Mouse (Mus musculus) CH12.LX (cell line): ENCODE measurements around the gene Reps1. TPM values are rescaled to one million over a fixed set of nuclear protein-coding genes. Genes with fewer than 3 reads are reported as not detected.

ENCODE experiments used
- DNase-seq: peaks from one replicate; pipeline ENCODE4 v3.0.0-alpha.2; 2013; ENCODE audit errors: extremely low read depth
- H3K27ac ChIP-seq: 2 replicates; pipeline ENCODE4 v1.5.1; 2012; ENCODE audit warnings: low read depth, mild to moderate bottlenecking, control low read depth, moderate library complexity; ENCODE audit not compliant: insufficient read depth
- H3K27me3 ChIP-seq: replicated peaks from 2 replicates; pipeline ENCODE3; 2012; ENCODE audit warnings: inconsistent platforms
- H3K36me3 ChIP-seq, 2 experiments: replicated peaks in 1 of 2; 2 replicates each; pipeline versions ENCODE3 to v1.6.1; 2012; ENCODE audit warnings: inconsistent platforms in 1 of 2, low read length in 1 of 2, mild to moderate bottlenecking in 1 of 2, mixed read lengths in 1 of 2, moderate library complexity in 1 of 2; ENCODE audit not compliant: control insufficient read depth in 1 of 2, insufficient read depth in 1 of 2
- H3K4me1 ChIP-seq, 2 experiments: 2 replicates each; pipeline ENCODE4 v1.6.1; 2012; ENCODE audit warnings: inconsistent platforms in 1 of 2, moderate library complexity in 1 of 2; ENCODE audit not compliant: insufficient read depth in 2 of 2, control insufficient read depth in 1 of 2
- H3K4me2 ChIP-seq: 2 replicates; pipeline ENCODE4 v1.6.1; 2012; ENCODE audit warnings: low read depth, mild to moderate bottlenecking, control low read depth; ENCODE audit not compliant: poor library complexity, insufficient read depth, severe bottlenecking
- H3K4me3 ChIP-seq, 3 experiments: fragments of 150-350 bp in 1 of 3; sonication (generic) in 1 of 3; replicated peaks in 1 of 3; 2 replicates each; pipeline versions ENCODE3 to v1.5.1; 2011 to 2012; ENCODE audit warnings: low read depth in 2 of 3, low read length in 2 of 3, mild to moderate bottlenecking in 2 of 3, moderate library complexity in 2 of 3, control low read depth in 1 of 3, improper control_type of control experiment in 1 of 3, inconsistent platforms in 1 of 3, mixed read lengths in 1 of 3; ENCODE audit not compliant: poor library complexity in 1 of 3
- H3K79me2 ChIP-seq: replicated peaks from 2 replicates; pipeline ENCODE4 v1.6.1; 2012; ENCODE audit warnings: mild to moderate bottlenecking, moderate library complexity; ENCODE audit not compliant: control insufficient read depth, poor library complexity, insufficient read depth, severe bottlenecking; ENCODE audit errors: extremely low read depth
- H3K9ac ChIP-seq: 2 replicates; pipeline ENCODE4 v1.6.1; 2012; ENCODE audit warnings: low read depth, mild to moderate bottlenecking, control low read depth, moderate library complexity; ENCODE audit not compliant: insufficient read depth
- H3K9me3 ChIP-seq: replicated peaks from 2 replicates; pipeline ENCODE3; 2012; ENCODE audit warnings: low read length, inconsistent platforms, mixed read lengths
- BHLHE40 ChIP-seq: IDR thresholded peaks from 2 replicates; pipeline ENCODE4 v1.6.1; 2011; ENCODE audit warnings: mild to moderate bottlenecking, low read depth, low read length, improper control_type of control experiment
- CHD1 ChIP-seq: IDR thresholded peaks from 2 replicates; pipeline ENCODE4 v1.6.1; 2012; ENCODE audit warnings: low read depth, low read length, improper control_type of control experiment, inconsistent platforms
- CTCF ChIP-seq, 2 experiments: IDR thresholded peaks in 1 of 2; conservative IDR thresholded peaks in 1 of 2; 2 replicates each; pipeline ENCODE4 v1.5.1; 2011 to 2012; ENCODE audit warnings: low read depth in 2 of 2, low read length in 2 of 2, improper control_type of control experiment in 1 of 2, inconsistent platforms in 1 of 2, mild to moderate bottlenecking in 1 of 2, moderate library complexity in 1 of 2
- ETS1 ChIP-seq: conservative IDR thresholded peaks from 2 replicates; pipeline ENCODE4 v1.6.1; 2012; ENCODE audit warnings: low read depth, mild to moderate bottlenecking, inconsistent platforms, low read length, improper control_type of control experiment, moderate library complexity
- KAT2A ChIP-seq: IDR thresholded peaks from 2 replicates; pipeline ENCODE4 v1.6.1; 2012; ENCODE audit warnings: low read length, improper control_type of control experiment, inconsistent platforms; ENCODE audit not compliant: insufficient replicate concordance
- MAX ChIP-seq: IDR thresholded peaks from 2 replicates; pipeline ENCODE4 v1.6.1; 2011; ENCODE audit warnings: low read length, improper control_type of control experiment
- MAZ ChIP-seq: IDR thresholded peaks from 2 replicates; pipeline ENCODE4 v1.6.1; 2012; ENCODE audit warnings: low read depth, mild to moderate bottlenecking, inconsistent platforms, low read length, improper control_type of control experiment, moderate library complexity
- NRF1 ChIP-seq: IDR thresholded peaks from 2 replicates; pipeline ENCODE4 v1.6.1; 2014; ENCODE audit warnings: low read depth, mild to moderate bottlenecking, inconsistent platforms, low read length, improper control_type of control experiment, moderate library complexity
- PAX5 ChIP-seq: IDR thresholded peaks from 2 replicates; pipeline ENCODE4 v1.6.1; 2012; ENCODE audit warnings: low read length, inconsistent platforms, mixed read lengths
- RCOR1 ChIP-seq: conservative IDR thresholded peaks from 2 replicates; pipeline ENCODE4 v1.6.1; 2012; ENCODE audit warnings: low read depth, mild to moderate bottlenecking, inconsistent platforms, low read length, improper control_type of control experiment
- SMC3 ChIP-seq: IDR thresholded peaks from 2 replicates; pipeline ENCODE4 v1.6.1; 2011; ENCODE audit warnings: low read depth, low read length, improper control_type of control experiment
- UBTF ChIP-seq: IDR thresholded peaks from 2 replicates; pipeline ENCODE4 v1.6.1; 2012; ENCODE audit warnings: low read depth, mild to moderate bottlenecking, inconsistent platforms, low read length, improper control_type of control experiment, moderate library complexity
- ZKSCAN1 ChIP-seq: IDR thresholded peaks from 2 replicates; pipeline ENCODE4 v1.6.1; 2012; ENCODE audit warnings: low read depth, inconsistent platforms, low read length, improper control_type of control experiment, borderline replicate concordance
- ZNF384 ChIP-seq: IDR thresholded peaks from 2 replicates; pipeline ENCODE4 v1.6.1; 2012; ENCODE audit warnings: low read depth, low read length, improper control_type of control experiment, inconsistent platforms
- dilution Hi-C: fragments of 300-500 bp; cut with MboI; formaldehyde crosslinking; loops from 2 replicates; pipeline ENCODE4 v1.14.3; 2020; ENCODE audit warnings: low sequenced_read_pairs; ENCODE audit not compliant: extremely low pct_unique_long_range_greater_than_20kb, extremely low pct_ligation_motif_present
- in situ Hi-C: fragments of 300-500 bp; cut with MboI; formaldehyde crosslinking; loops from 3 replicates; pipeline ENCODE4 v1.14.3; 2019; ENCODE audit warnings: low sequenced_read_pairs, low pct_ligation_motif_present, low pct_unique_long_range_greater_than_20kb, mixed read lengths
- polyA plus RNA-seq: library from polyadenylated mRNA; unstranded; fragments of >175 nt; gene quantifications from 2 replicates; pipeline ENCODE4 v1.2.1, GENCODE M21; 2012; ENCODE audit warnings: low read depth; ENCODE audit not compliant: insufficient read length
- total RNA-seq, 2 experiments: library from RNA; depleted of rRNA; stranded (reverse); fragments of 300-350 nt in 1 of 2; fragments of >200 nt in 1 of 2; gene quantifications; 2 replicates each; pipeline ENCODE4 v1.2.3; 2012 to 2014

The Reps1 gene
- total and polyA plus RNA-seq, 3 experiments: 34.4 to 61.5 (median 37.9) TPM

- Histone ChIP-seq H3K79me2 (peaks cover 41% of the 10 kb centered on the region), H3K9ac (no peak overlapping the region), H3K4me3 (no peak overlapping the region), H3K4me1 (peaks cover 0 to 31% of the 10 kb centered on the region in 2 experiments; a peak in 2 of 4 replicates), H3K36me3 (peaks cover 0 to 17% of the 10 kb centered on the region in 2 experiments), H3K27me3 (no peaks in the 10 kb centered on the region), H3K9me3 (no peaks in the 10 kb centered on the region), H3K4me2 (no peak overlapping the region), H3K27ac (no peak overlapping the region)
- dilution Hi-C loops (no loop called here), in situ Hi-C loops (no loop called here)
- DNase-seq: no peak
- TF ChIP-seq CTCF (conservative IDR thresholded peaks at IDR 0.05 in 1 of 2, IDR thresholded peaks at IDR 0.05 in 1 of 2; ENCODE audit: low read depth in 2 of 2, low read length in 2 of 2) (no peak), UBTF (no peak)
Measured at GRCm38 (mm10) chr10:18070616-18071015, 15.0 kb downstream of the Reps1 start.

DNA sequence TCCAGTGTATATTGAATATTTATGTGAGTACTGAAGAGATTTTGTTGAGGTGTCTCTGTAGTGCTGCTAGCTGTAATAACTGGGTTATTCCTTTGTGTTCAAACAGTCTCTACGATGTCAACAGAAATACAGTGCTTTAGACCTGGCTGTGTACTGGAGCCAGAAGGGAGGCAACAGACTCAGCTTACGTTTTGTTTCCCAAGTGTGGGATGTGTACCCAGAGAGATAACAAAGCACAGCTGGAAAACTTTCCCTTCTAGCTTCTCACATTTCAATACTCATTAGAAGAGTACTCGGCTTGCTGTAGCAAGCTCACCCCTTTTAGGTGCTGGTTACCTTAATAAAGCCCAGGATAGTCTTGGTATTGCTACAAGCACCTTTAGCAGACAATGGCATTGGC, 17.2 kb downstream of the Reps1 start:
- Histone ChIP-seq H3K27ac (no peak overlapping the region), H3K4me2 (no peak overlapping the region), H3K4me3 (no peak overlapping the region), H3K4me1 (peaks cover 0 to 23% of the 10 kb centered on the region in 2 experiments; a peak in 2 of 4 replicates), H3K9ac (no peak overlapping the region), H3K36me3 (peaks cover 6 to 15% of the 10 kb centered on the region in 2 experiments), H3K27me3 (no peaks in the 10 kb centered on the region), H3K79me2 (peaks cover 28% of the 10 kb centered on the region), H3K9me3 (no peaks in the 10 kb centered on the region)
- no peak for TF ChIP-seq SMC3
- TF ChIP-seq NRF1: no peak
- TF ChIP-seq ZNF384: no peak
- no peak for TF ChIP-seq ZKSCAN1
- no peak for TF ChIP-seq CTCF (conservative IDR thresholded peaks at IDR 0.05 in 1 of 2, IDR thresholded peaks at IDR 0.05 in 1 of 2; ENCODE audit: low read depth in 2 of 2, low read length in 2 of 2)
- dilution Hi-C loops (no loop called here), in situ Hi-C loops (no loop called here)
- DNase-seq: no peak

- Histone ChIP-seq H3K27me3 (no peaks in the 10 kb centered on the region), H3K36me3 (peaks cover 6 to 17% of the 10 kb centered on the region in 2 experiments), H3K9ac (no peak overlapping the region)
- TF ChIP-seq CTCF (conservative IDR thresholded peaks at IDR 0.05 in 1 of 2, IDR thresholded peaks at IDR 0.05 in 1 of 2; ENCODE audit: low read depth in 2 of 2, low read length in 2 of 2): no peak
- TF ChIP-seq ETS1: no peak
- TF ChIP-seq RCOR1: no peak
- no peak for TF ChIP-seq MAZ
- no peak for TF ChIP-seq PAX5
- no peak for TF ChIP-seq BHLHE40
- no peak for TF ChIP-seq KAT2A
- no peak for TF ChIP-seq CHD1
- TF ChIP-seq MAX: no peak
- TF ChIP-seq, all 38 proteins: peak for 0
- Histone ChIP-seq H3K79me2 (peaks cover 26% of the 10 kb centered on the region), H3K27ac (no peak overlapping the region), H3K4me2 (no peak overlapping the region), H3K4me3 (no peak overlapping the region), H3K9me3 (no peaks in the 10 kb centered on the region), H3K4me1 (peaks cover 0 to 18% of the 10 kb centered on the region in 2 experiments; a peak in 2 of 4 replicates)
- in situ Hi-C loops: no loop called here
- DNase-seq: no peak
- dilution Hi-C loops: no loop called here
Measured at GRCm38 (mm10) chr10:18074383-18075075, 18.9 kb downstream of the Reps1 start.
